Mouse (Mus musculus) heart, adult 2 months (tissue): ENCODE measurements around the gene Acvr1b. TPM values are rescaled to one million over a fixed set of nuclear protein-coding genes. Genes with fewer than 3 reads are reported as not detected.
A peak's percentile ranks its signal among the peaks of the same experiment; 100 is the strongest.

ENCODE experiments used
- DNase-seq, 2 experiments: peaks; one replicate each; pipeline ENCODE4 v3.0.0; 2021
- H3K27ac ChIP-seq: fragments of 200-600 bp; 2 replicates; pipeline ENCODE4 v1.8.1; 2022
- H3K27me3 ChIP-seq: fragments of 200-500 bp; 2 replicates; pipeline ENCODE4 v1.6.1; 2012; ENCODE audit warnings: mild to moderate bottlenecking, low read length, inconsistent platforms, mixed read lengths; ENCODE audit not compliant: control insufficient read depth, insufficient read depth
- H3K36me3 ChIP-seq: fragments of 200-500 bp; 2 replicates; pipeline ENCODE4 v1.6.1; 2012; ENCODE audit warnings: low read length, inconsistent platforms; ENCODE audit not compliant: control insufficient read depth, insufficient read depth
- H3K4me1 ChIP-seq: fragments of 200-500 bp; 2 replicates; pipeline ENCODE4 v1.6.1; 2011; ENCODE audit warnings: low read length; ENCODE audit not compliant: control insufficient read depth, insufficient read depth
- H3K4me3 ChIP-seq: fragments of 200-600 bp; 2 replicates; pipeline ENCODE4 v1.8.1; 2022
- H3K79me2 ChIP-seq: fragments of 200-500 bp; replicated peaks from 2 replicates; pipeline ENCODE4 v1.6.1; 2012; ENCODE audit warnings: mild to moderate bottlenecking, inconsistent platforms, low read length, moderate library complexity, mixed read lengths; ENCODE audit not compliant: control insufficient read depth, insufficient read depth
- H3K9ac ChIP-seq: fragments of 200-500 bp; 2 replicates; pipeline ENCODE4 v1.6.1; 2012; ENCODE audit warnings: low read depth, mild to moderate bottlenecking, control low read depth, inconsistent platforms, low read length, mixed read lengths
- CTCF ChIP-seq: fragments of 200-600 bp; IDR thresholded peaks from 2 replicates; pipeline ENCODE4 v1.8.1; 2022; ENCODE audit warnings: antibody characterized with exemption, mild to moderate bottlenecking, moderate library complexity
- EP300 ChIP-seq: fragments of 200-500 bp; IDR thresholded peaks from 2 replicates; pipeline ENCODE4 v1.6.1; 2011; ENCODE audit warnings: low read depth, low read length, control low read depth; ENCODE audit not compliant: insufficient read depth
- POLR2A ChIP-seq: fragments of 200-500 bp; IDR thresholded peaks from 2 replicates; pipeline ENCODE4 v1.6.1; 2011; ENCODE audit warnings: mild to moderate bottlenecking, low read depth, low read length, control low read depth; ENCODE audit not compliant: insufficient read depth
- WGBS: fragments of 180-500 bp; shearing (Covaris S2); methylation state at CpG from one replicate; pipeline ENCODE4 v1.1.7; 2018; 5-methylcytosine and 5-hydroxymethylcytosine counted together
- intact Hi-C: fragments of 180-260 bp; cut with DNase I; formaldehyde crosslinking; loops from one replicate; pipeline ENCODE4 v1.15.1; 2025
- polyA plus RNA-seq: library from polyadenylated mRNA; depleted of rRNA; stranded (reverse); fragments of >200 nt; gene quantifications from 2 replicates; pipeline ENCODE4 v1.2.3, GENCODE M21; 2012
- total RNA-seq, 2 experiments: library from RNA; stranded (reverse); gene quantifications; 2 replicates each; pipeline ENCODE4 v1.2.3; 2021

The Acvr1b gene
- total and polyA plus RNA-seq, 3 experiments = 9.9 to 15.3 (median 12.3) TPM

- H3K9ac ChIP-seq = peak overlapping the region; percentile 51
- H3K27ac ChIP-seq = peak overlapping the region; percentile 78
- 25% methylated on average over 17 of the region's 17 CpGs for WGBS
- H3K4me1 ChIP-seq = peaks cover 16% of the 10 kb centered on the region
- H3K79me2 ChIP-seq = peaks cover 2% of the 10 kb centered on the region
- no peaks in the 10 kb centered on the region; the same call in 1 of the 2 replicates for H3K36me3 ChIP-seq
- H3K27me3 ChIP-seq = no peaks in the 10 kb centered on the region
- intact Hi-C loops = no loop called here
- DNase-seq = no peak
- no peak overlapping the region; the same call in 1 of the 2 replicates for H3K4me3 ChIP-seq
- TF ChIP-seq CTCF (no peak), POLR2A (no peak), EP300 (no peak)
Measured at GRCm38 (mm10) chr15:101175613-101176283, 1.9 kb downstream of the Acvr1b start.

GRCm38 (mm10) chr15:101176284-101176680 lies 2.4 kb downstream of the Acvr1b start:
- Histone ChIP-seq H3K4me1 (peaks cover 19% of the 10 kb centered on the region), H3K36me3 (no peaks in the 10 kb centered on the region; the same call in 1 of the 2 replicates), H3K27ac (peak overlapping the region; percentile 78), H3K27me3 (no peaks in the 10 kb centered on the region), H3K9ac (no peak overlapping the region), H3K4me3 (no peak overlapping the region), H3K79me2 (peaks cover 2% of the 10 kb centered on the region)
- DNase-seq = no peak
- 22% methylated on average over 3 of the region's 3 CpGs for WGBS
- TF ChIP-seq CTCF (no peak), POLR2A (no peak), EP300 (no peak)
- intact Hi-C loops = no loop called here

- Histone ChIP-seq H3K79me2 (peaks cover 2% of the 10 kb centered on the region), H3K4me1 (peaks cover 23% of the 10 kb centered on the region), H3K4me3 (no peak overlapping the region), H3K27ac (peak overlapping the region; percentile 78), H3K9ac (no peak overlapping the region; the same call in 1 of the 2 replicates), H3K36me3 (no peaks in the 10 kb centered on the region; the same call in 1 of the 2 replicates), H3K27me3 (no peaks in the 10 kb centered on the region)
- DNase-seq = no peak
- intact Hi-C loops = no loop called here
- 41% methylated on average over 8 of the region's 8 CpGs for WGBS
- TF ChIP-seq POLR2A (no peak), CTCF (no peak), EP300 (no peak)
Measured at GRCm38 (mm10) chr15:101176795-101177691, 3.2 kb downstream of the Acvr1b start.

GRCm38 (mm10) chr15:101180363-101181105 lies 6.7 kb downstream of the Acvr1b start:
- Histone ChIP-seq H3K36me3 (no peaks in the 10 kb centered on the region; the same call in 1 of the 2 replicates), H3K79me2 (peaks cover 8% of the 10 kb centered on the region), H3K27ac (no peak overlapping the region), H3K4me3 (no peak overlapping the region), H3K4me1 (peaks cover 22% of the 10 kb centered on the region), H3K27me3 (no peaks in the 10 kb centered on the region), H3K9ac (no peak overlapping the region)
- WGBS = 58% methylated on average over 15 of the region's 15 CpGs
- no peak for DNase-seq
- TF ChIP-seq CTCF (no peak), POLR2A (no peak)
- intact Hi-C loops = no loop called here

- Histone ChIP-seq H3K27ac (peak overlapping the region; percentile 3; the same call in 1 of the 2 replicates), H3K79me2 (peaks cover 8% of the 10 kb centered on the region), H3K4me1 (peaks cover 22% of the 10 kb centered on the region), H3K4me3 (no peak overlapping the region), H3K36me3 (no peaks in the 10 kb centered on the region; the same call in 1 of the 2 replicates), H3K27me3 (no peaks in the 10 kb centered on the region), H3K9ac (no peak overlapping the region)
- intact Hi-C loops = no loop called here
- TF ChIP-seq EP300 (no peak), POLR2A (no peak), CTCF (no peak)
- DNase-seq = no peak
- WGBS = 57% methylated on average over 5 of the region's 5 CpGs
Measured at GRCm38 (mm10) chr15:101181106-101181466, 7.2 kb downstream of the Acvr1b start.
